Mouse (Mus musculus) intestine, embryonic 16.5 days (tissue): Measurements from ENCODE around the gene Klf17. TPM values are rescaled to one million over a fixed set of nuclear protein-coding genes. Genes with fewer than 3 reads are reported as not detected.

ENCODE experiments used
- polyA plus RNA-seq: library from polyadenylated mRNA; unstranded; fragments of >200 nt; fragmentation: Nextera tagmentation; extraction: Ambion mirVana; gene quantifications from 2 replicates; pipeline ENCODE4 v1.2.1, GENCODE M21; 2015

Gene Klf17
- polyA plus RNA-seq, 1 experiment from 2014 or later: not detected

Other genes with a start within 250 kb of the Klf17 start
- 90.6 and 94.4 TPM in 2 replicates for gene Eri3, start 215.3 kb downstream of the Klf17 start, polyA plus RNA-seq
- gene Dmap1, start 83.4 kb downstream of the Klf17 start, polyA plus RNA-seq: 40.7 and 45.0 TPM in 2 replicates
- not detected in 2 replicates for gene Gm12845, start 41.2 kb downstream of the Klf17 start, polyA plus RNA-seq
- gene Slc6a9, start 68.9 kb upstream of the Klf17 start, polyA plus RNA-seq: 10.1 and 10.8 TPM in 2 replicates
- gene Ccdc24, start 106.9 kb upstream of the Klf17 start, polyA plus RNA-seq: 0.66 and 0.86 TPM in 2 replicates
- gene B4galt2, start 117.8 kb upstream of the Klf17 start, polyA plus RNA-seq: 10.5 and 11.1 TPM in 2 replicates
- gene Atp6v0b, start 121.7 kb upstream of the Klf17 start, polyA plus RNA-seq: 345 and 371 TPM in 2 replicates
- gene Dph2, start 126.4 kb upstream of the Klf17 start, polyA plus RNA-seq: 17.1 and 19.4 TPM in 2 replicates
- 31.1 and 37.4 TPM in 2 replicates for gene Ipo13, start 149.4 kb upstream of the Klf17 start, polyA plus RNA-seq
- gene Artn, start 164.1 kb upstream of the Klf17 start, polyA plus RNA-seq: 3.7 and 5.2 TPM in 2 replicates